Mouse (Mus musculus) E14TG2a.4 (cell line): ENCODE results near the gene Baiap2l1.

Source experiments
- CTCF ChIP-seq: conservative IDR thresholded peaks from 2 replicates; pipeline ENCODE4 v1.5.1; 2014; ENCODE audit warnings: low read length
- NANOG ChIP-seq: IDR thresholded peaks from 2 replicates; pipeline ENCODE4 v1.6.1; 2014; ENCODE audit warnings: borderline replicate concordance, low read length, mixed read lengths
- POU5F1 ChIP-seq: IDR thresholded peaks from 2 replicates; pipeline ENCODE4 v1.6.1; 2014; ENCODE audit warnings: low read length, borderline replicate concordance

GRCm38 (mm10) chr5:144247906-144248585 lies 109.9 kb downstream of the Baiap2l1 start:
- TF ChIP-seq CTCF (no peak), POU5F1 (no peak), NANOG (no peak)
